Mouse (Mus musculus) heart, adult 2 months (tissue): ENCODE measurements around the gene Stpg3.

ENCODE experiments used
- CTCF ChIP-seq: fragments of 200-600 bp; IDR thresholded peaks from 2 replicates; pipeline ENCODE4 v1.8.1; 2022; ENCODE audit warnings: antibody characterized with exemption, mild to moderate bottlenecking, moderate library complexity
- EP300 ChIP-seq: fragments of 200-500 bp; IDR thresholded peaks from 2 replicates; pipeline ENCODE4 v1.6.1; 2011; ENCODE audit warnings: low read depth, low read length, control low read depth; ENCODE audit not compliant: insufficient read depth
- POLR2A ChIP-seq: fragments of 200-500 bp; IDR thresholded peaks from 2 replicates; pipeline ENCODE4 v1.6.1; 2011; ENCODE audit warnings: mild to moderate bottlenecking, low read depth, low read length, control low read depth; ENCODE audit not compliant: insufficient read depth

- no peak for TF ChIP-seq CTCF
- TF ChIP-seq EP300, result no peak
- TF ChIP-seq POLR2A, result no peak
These were observed 19.0 kb upstream of the Stpg3 start for GRCm38 (mm10) chr2:25233421-25233820.
